Mouse (Mus musculus) heart, postnatal 0 days (tissue): ENCODE measurements around the gene Ttc28. TPM values are rescaled to one million over a fixed set of nuclear protein-coding genes. Genes with fewer than 3 reads are reported as not detected.
"Not testable (repeated sequence)": the region's sequence is repeated elsewhere in the genome, so short reads cannot be mapped to it uniquely, and the experiment has no call there.

Experiments used
- ATAC-seq: fragments of 200-750 bp; cut with Nextera tagmentation; 2 replicates; pipeline ENCODE4 v1.8.0; 2017; ENCODE audit warnings: low read depth, moderate number of reproducible peaks, moderate library complexity; ENCODE audit not compliant: insufficient read depth
- DNase-seq: peaks from one replicate; pipeline ENCODE4 v3.0.0-alpha.2; 2016; ENCODE audit warnings: low spot score
- H3K27ac ChIP-seq: fragments of 300-500 bp; sonication (generic); 2 replicates; pipeline ENCODE4 v1.5.1; 2014; ENCODE audit warnings: low read depth, mild to moderate bottlenecking
- H3K27me3 ChIP-seq: fragments of 300-500 bp; sonication (generic); 2 replicates; pipeline ENCODE4 v1.6.1; 2014; ENCODE audit warnings: low read length, mixed read lengths; ENCODE audit not compliant: control insufficient read depth, insufficient read depth
- H3K36me3 ChIP-seq: fragments of 300-500 bp; sonication (generic); replicated peaks from 2 replicates; pipeline ENCODE4 v1.6.1; 2014; ENCODE audit warnings: low read length, mixed read lengths; ENCODE audit not compliant: control insufficient read depth, insufficient read depth
- H3K4me1 ChIP-seq: fragments of 300-500 bp; sonication (generic); 2 replicates; pipeline ENCODE4 v1.6.1; 2014; ENCODE audit warnings: antibody characterized with exemption; ENCODE audit not compliant: control insufficient read depth, insufficient read depth
- H3K4me2 ChIP-seq: fragments of 300-500 bp; sonication (generic); 2 replicates; pipeline ENCODE4 v1.6.1; 2014; ENCODE audit warnings: low read depth, mild to moderate bottlenecking, low read length, moderate library complexity
- H3K4me3 ChIP-seq: fragments of 300-500 bp; sonication (generic); 2 replicates; pipeline ENCODE4 v1.5.1; 2014; ENCODE audit warnings: low read depth, low read length
- H3K9ac ChIP-seq: fragments of 300-500 bp; sonication (generic); replicated peaks from 2 replicates; pipeline ENCODE4 v1.6.1; 2014; ENCODE audit warnings: low read depth, low read length, mixed read lengths
- H3K9me3 ChIP-seq: fragments of 300-500 bp; sonication (generic); replicated peaks from 2 replicates; pipeline ENCODE4 v1.6.1; 2016; ENCODE audit warnings: low read length; ENCODE audit not compliant: control insufficient read depth
- CTCF ChIP-seq: IDR thresholded peaks from 2 replicates; pipeline ENCODE4 v1.5.1; 2016; ENCODE audit warnings: antibody characterized with exemption, control low read depth, low read depth
- EP300 ChIP-seq: IDR thresholded peaks from 2 replicates; pipeline ENCODE4 v1.6.1; 2016; ENCODE audit warnings: antibody characterized with exemption, low read depth
- WGBS: fragments of 180-500 bp; shearing (Covaris S2); extraction: QIAGEN DNeasy Blood & Tissue Kit; methylation state at CpG from one replicate; pipeline ENCODE4 v1.1.7; 2014; 5-methylcytosine and 5-hydroxymethylcytosine counted together
- polyA plus RNA-seq: library from polyadenylated mRNA; unstranded; fragments of >200 nt; fragmentation: Nextera tagmentation; extraction: Ambion mirVana; gene quantifications from 2 replicates; pipeline ENCODE4 v1.2.1, GENCODE M21; 2015
- total RNA-seq: library from RNA; depleted of rRNA; stranded (reverse); fragments of >200 nt; gene quantifications from 2 replicates; pipeline ENCODE4 v1.2.3, GENCODE M21; 2014; ENCODE audit warnings: low replicate concordance; rRNA removed

Ttc28 gene
- total RNA-seq (12.3 and 14.2 TPM in 2 replicates), polyA plus RNA-seq (3.7 and 4.6 TPM in 2 replicates)

- Histone ChIP-seq H3K4me3 (peak within 1 kb of the TSS; percentile 85), H3K4me1 (0 out of 2 replicates have a peak, but pooled peaks cover 6% of the 10 kb centered on the region), H3K4me2 (peak within 1 kb of the TSS; percentile 94), H3K36me3 (no peaks in the 10 kb centered on the region), H3K27me3 (no peaks in the 10 kb centered on the region), H3K27ac (peak within 1 kb of the TSS; percentile 65), H3K9me3 (no peaks in the 10 kb centered on the region), H3K9ac (peak within 1 kb of the TSS; percentile 88)
- DNase-seq: peak; percentile 77
- peak; percentile 94 for ATAC-seq
- TF ChIP-seq CTCF (no peak), EP300 (no peak)
- WGBS: under 1% methylated on average over 81 of the region's 101 CpGs
Measured at GRCm38 (mm10) chr5:110879584-110880374, at the start of gene Ttc28. TSS of gene Ttc28 (plus strand) at chr5:110879803.

GRCm38 (mm10) chr5:110831036-110831720 is 48.4 kb upstream of the Ttc28 start:
- H3K27me3 ChIP-seq: no peaks in the 10 kb centered on the region
- WGBS: 91% methylated on average over 5 of the region's 5 CpGs
- no peak overlapping the region for H3K4me2 ChIP-seq
- H3K9me3 ChIP-seq: no peaks in the 10 kb centered on the region
- peaks cover 17% of the 10 kb centered on the region for H3K36me3 ChIP-seq
- no peak overlapping the region for H3K4me3 ChIP-seq
- ATAC-seq (no peak), DNase-seq (no peak)
- TF ChIP-seq CTCF: no peak
- no peak for TF ChIP-seq EP300
- no peak overlapping the region for H3K9ac ChIP-seq
- no peak overlapping the region for H3K27ac ChIP-seq
- no peaks in the 10 kb centered on the region for H3K4me1 ChIP-seq

- Histone ChIP-seq H3K9me3 (no peaks in the 10 kb centered on the region), H3K9ac (no peak overlapping the region), H3K27me3 (no peaks in the 10 kb centered on the region), H3K4me1 (0 out of 2 replicates have a peak, but pooled peaks cover 6% of the 10 kb centered on the region), H3K27ac (no peak overlapping the region), H3K4me3 (no peak overlapping the region), H3K4me2 (peak overlapping the region; percentile 33), H3K36me3 (peaks cover 14% of the 10 kb centered on the region)
- DNase-seq (peak; percentile 64), ATAC-seq (peak; percentile 21; the same call in 1 of the 2 replicates)
- WGBS: 0% methylated on average over 3 of the region's 3 CpGs
- peak; percentile 79 for TF ChIP-seq CTCF
- no peak for TF ChIP-seq EP300
Measured at GRCm38 (mm10) chr5:110835959-110836358, 43.6 kb upstream of the Ttc28 start.

GRCm38 (mm10) chr5:110838016-110838415 is 41.6 kb upstream of the Ttc28 start:
- not testable (repeated sequence) for DNase-seq, H3K27ac ChIP-seq, H3K27me3 ChIP-seq, H3K4me3 ChIP-seq, H3K4me2 ChIP-seq, H3K9ac ChIP-seq, H3K9me3 ChIP-seq, H3K36me3 ChIP-seq, ATAC-seq, H3K4me1 ChIP-seq
- WGBS: 95% methylated on average over 5 of the region's 5 CpGs

- 5% methylated on average over 28 of the region's 28 CpGs for WGBS
- peak overlapping the region; percentile 75 for H3K27ac ChIP-seq
- peaks cover 5% of the 10 kb centered on the region; the same call in 1 of the 2 replicates for H3K36me3 ChIP-seq
- ATAC-seq (peak; percentile 56), DNase-seq (no peak)
- peak overlapping the region; percentile 86 for H3K4me2 ChIP-seq
- TF ChIP-seq CTCF: no peak
- no peak for TF ChIP-seq EP300
- no peaks in the 10 kb centered on the region for H3K9me3 ChIP-seq
- peak overlapping the region; percentile 76 for H3K9ac ChIP-seq
- no peaks in the 10 kb centered on the region for H3K27me3 ChIP-seq
- H3K4me1 ChIP-seq: 0 out of 2 replicates have a peak, but pooled peaks cover 6% of the 10 kb centered on the region
- peak overlapping the region; percentile 85 for H3K4me3 ChIP-seq
Measured at GRCm38 (mm10) chr5:110839038-110839677, 40.4 kb upstream of the Ttc28 start.
